Mouse (Mus musculus): Measurements from ENCODE around the gene Med7.

Gene Med7

DNA sequence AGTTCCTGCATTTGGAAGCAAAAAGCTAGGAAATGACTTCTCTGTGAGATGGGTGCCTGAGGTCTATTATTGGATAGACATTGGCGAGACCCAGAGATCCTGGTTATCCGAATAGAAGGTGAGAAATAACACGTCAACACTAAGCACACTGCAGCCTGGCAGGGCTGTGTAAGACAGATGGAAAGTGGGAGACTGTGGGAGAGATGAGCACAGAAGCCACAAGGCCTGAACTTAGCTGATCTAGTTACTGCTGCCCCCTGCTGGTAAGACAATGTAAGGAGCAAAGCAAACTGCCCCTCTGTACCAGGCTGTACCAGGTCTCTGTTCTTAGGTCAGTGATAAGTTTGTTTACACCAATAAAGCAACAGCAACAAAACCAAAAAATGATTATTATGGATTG lies 5.6 kb upstream of the Med7 start:
- peak; percentile 86 for DNase-seq

GRCm38 (mm10) chr11:46435363-46435762 lies 1.4 kb upstream of the Med7 start:
- no peak for DNase-seq

- no peak for DNase-seq
These were observed 805 bp downstream of the Med7 start for GRCm38 (mm10) chr11:46437459-46438000.

- DNase-seq: no peak
These were observed 2.3 kb downstream of the Med7 start for GRCm38 (mm10) chr11:46439005-46439543.

GRCm38 (mm10) chr11:46441774-46442173 lies 5.0 kb downstream of the Med7 start:
- DNase-seq: no peak

- DNase-seq: no peak
These were observed 6.4 kb downstream of the Med7 start for GRCm38 (mm10) chr11:46443152-46443551.

DNA sequence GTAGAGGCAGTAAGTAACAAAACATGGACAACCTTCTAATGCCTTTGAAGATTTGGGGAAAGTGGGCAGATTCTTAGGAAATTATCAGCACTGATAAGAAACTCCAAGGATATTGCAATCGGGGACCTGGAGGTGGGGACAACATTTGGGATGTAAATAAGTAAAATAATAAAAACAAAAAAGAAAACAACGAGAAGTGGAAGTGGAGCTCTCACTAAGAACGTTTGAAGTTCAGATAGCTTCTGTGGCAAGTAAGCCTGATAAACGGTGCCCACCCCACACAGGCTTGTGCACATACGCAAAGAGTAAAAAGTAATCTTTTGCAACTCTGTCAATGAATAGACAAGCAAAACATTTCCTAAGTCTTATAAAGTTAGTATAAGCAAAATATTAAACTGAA lies 7.3 kb downstream of the Med7 start:
- no peak for DNase-seq

GRCm38 (mm10) chr11:46446150-46446549 lies 9.4 kb downstream of the Med7 start:
- DNase-seq: no peak

- DNase-seq: no peak
These were observed 11.1 kb downstream of the Med7 start for GRCm38 (mm10) chr11:46447644-46448484.

DNA sequence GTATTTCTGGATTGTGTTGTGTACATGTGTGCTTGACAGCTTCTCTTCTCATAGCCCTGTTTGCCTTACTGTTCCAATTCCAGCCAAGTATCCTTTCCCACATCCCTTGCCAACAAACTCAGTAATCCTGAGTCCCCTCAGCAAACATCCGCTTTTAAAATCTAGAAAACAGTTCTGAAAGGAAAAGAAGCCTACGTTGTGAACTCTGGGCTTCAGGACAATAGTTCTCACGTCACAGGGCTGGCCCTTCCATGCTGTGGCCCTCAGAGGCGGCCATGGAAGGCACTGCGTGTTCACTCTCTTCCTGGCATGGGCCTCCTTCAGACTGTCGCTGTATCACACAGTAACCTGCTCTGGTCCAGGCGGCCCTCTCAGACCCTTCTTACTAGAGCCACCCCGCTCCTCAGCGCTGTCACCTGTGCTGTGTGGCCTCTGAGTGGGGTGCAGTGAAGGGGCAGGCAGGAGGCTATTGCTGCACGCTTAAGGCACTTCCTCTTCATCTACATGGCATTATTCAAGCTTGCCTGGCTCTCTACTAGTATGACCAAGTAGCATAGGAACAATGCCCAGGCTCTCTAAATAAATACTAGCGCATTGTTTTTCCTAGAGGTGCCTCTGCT lies 12.8 kb downstream of the Med7 start:
- DNase-seq: no peak

- no peak for DNase-seq
These were observed 17.8 kb downstream of the Med7 start, which contains the start of gene Havcr2 for GRCm38 (mm10) chr11:46454453-46455045. TSS of gene Havcr2 (plus strand) at chr11:46454935.

DNA sequence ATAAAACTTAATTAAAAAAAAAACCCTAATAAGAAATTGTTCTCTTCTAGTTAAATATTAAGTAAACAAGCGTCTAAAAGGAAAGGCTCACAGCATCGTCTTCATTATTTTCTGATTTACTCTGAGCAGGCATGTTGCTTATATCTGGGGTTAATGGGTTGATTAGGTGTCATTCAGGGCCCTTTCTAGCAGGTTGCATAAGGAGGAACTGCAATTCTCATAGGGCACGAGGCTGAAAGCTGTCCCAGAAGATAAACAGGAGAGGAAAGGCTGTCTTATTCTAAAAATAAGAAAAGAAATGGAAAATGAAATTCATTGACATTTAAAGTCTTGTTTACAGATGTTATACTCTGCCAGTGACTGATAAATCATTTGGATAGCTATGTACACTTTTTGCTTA lies 23.2 kb downstream of the Med7 start:
- DNase-seq: no peak

GRCm38 (mm10) chr11:46461362-46461761 lies 24.6 kb downstream of the Med7 start:
- no peak for DNase-seq

DNA sequence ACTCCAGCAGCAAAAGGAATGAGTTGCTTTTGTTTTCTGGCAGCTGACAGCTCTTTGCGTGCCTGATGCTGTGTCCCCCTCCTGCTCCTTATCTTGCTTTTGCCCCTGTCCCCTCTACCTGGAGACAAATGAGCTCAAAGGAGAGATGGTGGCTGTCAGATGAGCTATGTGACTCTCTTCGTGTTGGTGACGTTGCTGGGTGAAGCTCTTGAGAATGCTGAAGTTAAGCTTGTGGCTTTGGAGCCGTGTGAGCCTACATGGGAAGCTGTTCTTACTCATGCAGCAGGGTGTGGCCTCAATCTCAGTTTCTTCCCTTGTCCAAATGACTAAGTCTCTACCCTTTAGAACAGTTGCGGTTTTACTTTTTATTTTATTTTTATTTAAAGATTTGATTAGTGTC lies 25.2 kb downstream of the Med7 start:
- no peak for DNase-seq

DNA sequence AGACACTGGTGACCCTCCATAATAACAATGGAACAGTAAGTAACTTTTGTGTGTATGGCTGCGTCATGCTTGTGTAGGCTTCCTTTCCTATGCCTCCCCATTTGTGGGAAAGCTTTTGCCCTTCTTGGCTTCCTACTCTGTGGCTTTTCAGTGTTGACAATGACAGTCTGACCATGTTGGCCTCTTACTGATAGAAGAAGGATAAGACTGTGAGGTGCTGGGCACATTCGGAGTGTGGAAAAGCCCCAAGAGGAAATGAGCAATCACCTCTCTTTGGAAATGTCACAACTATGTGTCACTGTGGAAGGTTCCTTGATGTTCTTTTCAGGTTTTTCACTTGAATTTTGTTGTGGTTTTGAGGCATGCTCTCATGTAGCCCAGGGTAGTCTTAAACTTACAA lies 30.2 kb downstream of the Med7 start:
- DNase-seq: no peak

DNA sequence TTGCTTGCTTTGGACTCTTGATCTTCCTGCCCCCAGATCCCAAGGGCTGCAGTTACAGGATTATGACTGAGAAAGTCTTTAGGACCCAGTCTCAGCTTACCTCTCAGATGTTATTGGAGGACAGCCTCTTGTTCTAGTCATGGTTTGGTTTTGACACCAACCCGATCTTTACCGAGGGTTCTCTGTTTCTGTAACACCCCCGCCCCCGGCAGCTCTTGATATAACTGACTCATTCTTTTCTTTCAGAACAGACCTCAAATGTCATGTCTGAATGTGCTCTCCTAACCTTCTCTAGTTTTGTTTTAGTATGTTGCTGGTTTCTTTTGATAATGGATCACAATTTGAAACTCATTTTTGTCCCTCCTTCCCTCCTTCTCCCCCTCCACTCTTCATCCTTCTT lies 37.5 kb downstream of the Med7 start:
- DNase-seq: no peak

DNA sequence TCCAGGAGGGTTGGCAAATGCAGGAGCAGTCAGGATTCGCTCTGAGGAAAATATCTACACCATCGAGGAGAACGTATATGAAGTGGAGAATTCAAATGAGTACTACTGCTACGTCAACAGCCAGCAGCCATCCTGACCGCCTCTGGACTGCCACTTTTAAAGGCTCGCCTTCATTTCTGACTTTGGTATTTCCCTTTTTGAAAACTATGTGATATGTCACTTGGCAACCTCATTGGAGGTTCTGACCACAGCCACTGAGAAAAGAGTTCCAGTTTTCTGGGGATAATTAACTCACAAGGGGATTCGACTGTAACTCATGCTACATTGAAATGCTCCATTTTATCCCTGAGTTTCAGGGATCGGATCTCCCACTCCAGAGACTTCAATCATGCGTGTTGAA lies 42.6 kb downstream of the Med7 start:
- no peak for DNase-seq

- no peak for DNase-seq
These were observed 43.8 kb downstream of the Med7 start for GRCm38 (mm10) chr11:46480517-46480916.

GRCm38 (mm10) chr11:46488231-46488630 lies 51.5 kb downstream of the Med7 start:
- no peak for DNase-seq

GRCm38 (mm10) chr11:46488650-46489049 lies 51.9 kb downstream of the Med7 start:
- no peak for DNase-seq

Measured in kidney, postnatal 10 days (tissue).